Mouse (Mus musculus): Measurements from ENCODE around the gene Tifab.
A peak's percentile ranks its signal among the peaks of the same experiment; 100 is the strongest.

Tifab gene

GRCm38 (mm10) chr13:56176310-56176709 lies 2.4 kb downstream of the Tifab start:
- no peak for DNase-seq (ENCODE audit: extremely low read depth, low read depth)

GRCm38 (mm10) chr13:56175848-56176247 lies 2.8 kb downstream of the Tifab start:
- no peak for DNase-seq (ENCODE audit: extremely low read depth, low read depth)

GRCm38 (mm10) chr13:56172901-56173545 lies 5.7 kb downstream of the Tifab start:
- DNase-seq (ENCODE audit: extremely low read depth, low read depth), result no peak

- DNase-seq (ENCODE audit: extremely low read depth, low read depth), result no peak
These were observed 6.6 kb downstream of the Tifab start for GRCm38 (mm10) chr13:56172106-56172505.

- DNase-seq (ENCODE audit: extremely low read depth, low read depth), result no peak
These were observed 10.3 kb downstream of the Tifab start for GRCm38 (mm10) chr13:56168403-56168781.

- DNase-seq (ENCODE audit: extremely low read depth, low read depth), result no peak
These were observed 11.0 kb downstream of the Tifab start for GRCm38 (mm10) chr13:56167446-56168402.

GRCm38 (mm10) chr13:56165561-56165960 lies 13.1 kb downstream of the Tifab start:
- DNase-seq (ENCODE audit: extremely low read depth, low read depth), result no peak

GRCm38 (mm10) chr13:56164372-56164771 lies 14.3 kb downstream of the Tifab start:
- no peak for DNase-seq (ENCODE audit: extremely low read depth, low read depth)

- DNase-seq (ENCODE audit: extremely low read depth, low read depth), result no peak
These were observed 14.9 kb downstream of the Tifab start for GRCm38 (mm10) chr13:56163751-56164150.

- no peak for DNase-seq (ENCODE audit: extremely low read depth, low read depth)
These were observed 15.8 kb downstream of the Tifab start for GRCm38 (mm10) chr13:56162859-56163258.

- DNase-seq (ENCODE audit: extremely low read depth, low read depth), result no peak
These were observed 18.9 kb downstream of the Tifab start for GRCm38 (mm10) chr13:56159614-56160363.

GRCm38 (mm10) chr13:56159016-56159601 lies 19.6 kb downstream of the Tifab start:
- DNase-seq (ENCODE audit: extremely low read depth, low read depth), result no peak

- no peak for DNase-seq (ENCODE audit: extremely low read depth, low read depth)
These were observed 23.0 kb downstream of the Tifab start for GRCm38 (mm10) chr13:56155671-56156070.

- no peak for DNase-seq (ENCODE audit: extremely low read depth, low read depth)
These were observed 23.6 kb downstream of the Tifab start for GRCm38 (mm10) chr13:56155048-56155447.

- DNase-seq (ENCODE audit: extremely low read depth, low read depth), result no peak
These were observed 25.8 kb downstream of the Tifab start for GRCm38 (mm10) chr13:56152773-56153460.

GRCm38 (mm10) chr13:56151404-56152226 lies 27.1 kb downstream of the Tifab start:
- DNase-seq (ENCODE audit: extremely low read depth, low read depth), result peak; percentile 74

GRCm38 (mm10) chr13:56145523-56145922 lies 33.2 kb downstream of the Tifab start:
- DNase-seq (ENCODE audit: extremely low read depth, low read depth), result peak; percentile 37

GRCm38 (mm10) chr13:56144021-56144420 lies 34.7 kb downstream of the Tifab start:
- no peak for DNase-seq (ENCODE audit: extremely low read depth, low read depth)

GRCm38 (mm10) chr13:56143151-56143513 lies 35.6 kb downstream of the Tifab start:
- no peak for DNase-seq (ENCODE audit: extremely low read depth, low read depth)

All from MEL-GATA-1-ER (cell line).